Mouse (Mus musculus): ENCODE measurements at regions not wholly inside any gene's neighbourhood (a gene's known extent, or its start where the extent isn't known, plus 50 kb on each side); places are given as distances from the start of the nearest gene placed in this dataset.
A peak's percentile ranks its signal among the peaks of the same experiment; 100 is the strongest.

- no peak for TF ChIP-seq CTCF (IDR thresholded peaks at IDR 0.05)
- intact Hi-C loops (cut with DNase I), result no loop called here
- no peak overlapping the region for H3K27ac ChIP-seq
- no peak for DNase-seq (ENCODE audit: extremely low spot score in 1 of 2, low spot score in 2 of 2)
- H3K4me3 ChIP-seq, result no peak overlapping the region
Observed at GRCm38 (mm10) chr2:105507160-105507559, 108.0 kb upstream of the Rcn1 start.

- no peak for TF ChIP-seq CTCF (IDR thresholded peaks at IDR 0.05)
- intact Hi-C loops (cut with DNase I), result no loop called here
- DNase-seq (ENCODE audit: extremely low spot score in 1 of 2, low spot score in 2 of 2), result no peak
- H3K4me3 ChIP-seq, result no peak overlapping the region
- H3K27ac ChIP-seq, result no peak overlapping the region
Observed at GRCm38 (mm10) chr2:105510816-105511215, 111.7 kb upstream of the Rcn1 start.

GRCm38 (mm10) chr2:105511690-105512089, 112.6 kb upstream of the Rcn1 start:
- Histone ChIP-seq H3K4me3 (no peak overlapping the region), H3K27ac (no peak overlapping the region)
- no peak for TF ChIP-seq CTCF (IDR thresholded peaks at IDR 0.05)
- no peak for DNase-seq (ENCODE audit: extremely low spot score in 1 of 2, low spot score in 2 of 2)
- intact Hi-C loops (cut with DNase I), result no loop called here

- intact Hi-C loops (cut with DNase I), result no loop called here
- DNase-seq (ENCODE audit: extremely low spot score in 1 of 2, low spot score in 2 of 2), result no peak
- Histone ChIP-seq H3K27ac (no peak overlapping the region), H3K4me3 (no peak overlapping the region)
- no peak for TF ChIP-seq CTCF (IDR thresholded peaks at IDR 0.05)
Observed at GRCm38 (mm10) chr2:105514226-105514625, 115.1 kb upstream of the Rcn1 start.

- intact Hi-C loops (cut with DNase I), result no loop called here
- DNase-seq (ENCODE audit: extremely low spot score in 1 of 2, low spot score in 2 of 2), result no peak
- Histone ChIP-seq H3K4me3 (no peak overlapping the region), H3K27ac (no peak overlapping the region)
- TF ChIP-seq CTCF (IDR thresholded peaks at IDR 0.05), result no peak
Observed at GRCm38 (mm10) chr2:105514881-105515280, 115.8 kb upstream of the Rcn1 start.

GRCm38 (mm10) chr2:105515326-105515725, 116.2 kb upstream of the Rcn1 start:
- TF ChIP-seq CTCF (IDR thresholded peaks at IDR 0.05), result no peak
- DNase-seq (ENCODE audit: extremely low spot score in 1 of 2, low spot score in 2 of 2), result no peak
- Histone ChIP-seq H3K27ac (no peak overlapping the region), H3K4me3 (no peak overlapping the region)
- intact Hi-C loops (cut with DNase I), result no loop called here

- intact Hi-C loops (cut with DNase I), result no loop called here
- TF ChIP-seq CTCF (IDR thresholded peaks at IDR 0.05), result no peak
- Histone ChIP-seq H3K27ac (no peak overlapping the region), H3K4me3 (no peak overlapping the region)
- no peak for DNase-seq (ENCODE audit: extremely low spot score in 1 of 2, low spot score in 2 of 2)
Observed at GRCm38 (mm10) chr2:105516267-105517133, 117.4 kb upstream of the Rcn1 start.

- DNase-seq (ENCODE audit: extremely low spot score in 1 of 2, low spot score in 2 of 2), result no peak
- TF ChIP-seq CTCF (IDR thresholded peaks at IDR 0.05), result no peak
- intact Hi-C loops (cut with DNase I), result loop anchor here (2.0 kb wide), 2 partner anchors 561 to 673 kb away; no protein-coding TSS in a partner anchor
- Histone ChIP-seq H3K27ac (no peak overlapping the region), H3K4me3 (no peak overlapping the region)
Observed at GRCm38 (mm10) chr2:105521841-105522240, 122.7 kb upstream of the Rcn1 start.

GRCm38 (mm10) chr2:105523297-105523802, 124.2 kb upstream of the Rcn1 start:
- intact Hi-C loops (cut with DNase I), result loop anchor here (2.0 kb wide), 2 partner anchors 559 to 671 kb away; no protein-coding TSS in a partner anchor

GRCm38 (mm10) chr2:105525111-105525610, 126.0 kb upstream of the Rcn1 start:
- TF ChIP-seq CTCF (IDR thresholded peaks at IDR 0.05), result no peak
- Histone ChIP-seq H3K27ac (no peak overlapping the region), H3K4me3 (no peak overlapping the region)
- intact Hi-C loops (cut with DNase I), result no loop called here
- no peak for DNase-seq (ENCODE audit: extremely low spot score in 1 of 2, low spot score in 2 of 2)

More at GRCm38 (mm10) chr2:105523297-105523802, 124.2 kb upstream of the Rcn1 start:
- Histone ChIP-seq H3K27ac (no peak overlapping the region), H3K4me3 (no peak overlapping the region)
- peak; percentile 32 to 37 for DNase-seq (ENCODE audit: extremely low spot score in 1 of 2, low spot score in 2 of 2)
- peak; percentile 72 for TF ChIP-seq CTCF (IDR thresholded peaks at IDR 0.05)

- Histone ChIP-seq H3K4me3 (no peak overlapping the region), H3K27ac (no peak overlapping the region)
- no peak for DNase-seq (ENCODE audit: extremely low spot score in 1 of 2, low spot score in 2 of 2)
- intact Hi-C loops (cut with DNase I), result no loop called here
- TF ChIP-seq CTCF (IDR thresholded peaks at IDR 0.05), result no peak
Observed at GRCm38 (mm10) chr2:105528535-105528934, 129.4 kb upstream of the Rcn1 start.

- no peak for TF ChIP-seq CTCF (IDR thresholded peaks at IDR 0.05)
- no peak overlapping the region for H3K27ac ChIP-seq
- intact Hi-C loops (cut with DNase I), result no loop called here
- no peak for DNase-seq (ENCODE audit: extremely low spot score in 1 of 2, low spot score in 2 of 2)
- H3K4me3 ChIP-seq, result no peak overlapping the region
Observed at GRCm38 (mm10) chr2:105544099-105544498, 124.6 kb upstream of the Pax6 start.

Data from left cerebral cortex, adult 2 months (tissue).